In the genomic region with DNA sequence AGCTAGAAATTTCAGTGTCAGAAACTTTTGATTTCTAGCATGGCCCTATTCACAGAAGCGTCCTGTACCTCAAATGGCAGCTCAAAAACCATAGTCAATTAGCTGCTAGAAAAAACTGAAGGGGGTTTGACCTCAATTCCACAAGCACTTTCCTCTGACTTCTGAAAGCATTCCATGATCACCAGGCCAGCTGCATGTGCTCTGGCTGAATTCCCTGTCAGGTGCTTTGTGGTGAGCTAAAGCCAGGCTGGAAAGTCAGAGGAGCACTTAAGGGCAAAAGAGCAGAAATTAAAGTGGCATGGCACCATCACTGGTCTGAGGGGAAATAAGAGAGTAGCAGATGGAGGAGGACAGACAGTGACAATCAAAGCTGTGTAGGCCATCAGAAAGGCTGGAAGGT, we compare ENCODE assay signal across 17 mouse cellular contexts.
DNase-seq lines count a peak whose midpoint lies in the region; TF ChIP-seq lines count a peak whose summit lies in the region.
"Had no signal": no experiment of that assay in that cellular context is flagged by ENCODE, and none has a peak within 500 bp of the region (broad histone marks: within the 10 kb centered on the region; RNA-seq: fewer than 3 reads in every experiment).

No protein-coding gene starts in this region.

- peak; percentile 61 for DNase-seq in heart, adult 11 months
- DNase-seq in heart, postnatal 4 days, result no peak
- peak; percentile 14 for DNase-seq in retina, postnatal 1 day
- DNase-seq in retina, embryonic 14.5 days (ENCODE audit: low spot score), result no peak
- peak; percentile 2 for DNase-seq in brain, embryonic 14.5 days (ENCODE audit: low read depth)
- no peak for DNase-seq in frontal cortex, postnatal 14 days (ENCODE audit: low spot score in 2 of 2)
- no peak for DNase-seq in layer of hippocampus, postnatal 14 days (ENCODE audit: low spot score in 2 of 2)
- DNase-seq: adrenal gland, adult 8-10 months; adrenal gland, postnatal 14 days; adrenal gland, postnatal 36 days; B cell, adult 2 months; cerebellum, adult 11-12 months; cerebellum, adult 2 months; cerebellum, adult 9-10 months; cerebellum, postnatal 10 days; cerebellum, postnatal 25 days; forebrain, postnatal 0 days had no signal

- TF ChIP-seq POLR2A in brain, embryonic 14.5 days (IDR thresholded peaks at IDR 0.05; ENCODE audit: borderline replicate concordance, extremely low read depth, insufficient read depth, insufficient read length, poor library complexity, severe bottlenecking), result no peak

- no peak for TF ChIP-seq CTCF in brain, embryonic 14.5 days (IDR thresholded peaks at IDR 0.05; ENCODE audit: borderline replicate concordance, extremely low read depth, insufficient read depth, insufficient read length)

Comparison
In these comparisons a context has a peak if more than half of its experiments do, and no peak if none do; other contexts are left out.
1. DNase-seq: peak in heart, adult 11 months (single experiment), retina, postnatal 1 day (single experiment) and brain, embryonic 14.5 days (single experiment); none in heart, postnatal 4 days (single experiment), retina, embryonic 14.5 days (single experiment), frontal cortex, postnatal 14 days (0 of 2) and layer of hippocampus, postnatal 14 days (0 of 2).